Mouse (Mus musculus): ENCODE data around the gene D430019H16Rik. TPM values are rescaled to one million over a fixed set of nuclear protein-coding genes. Genes with fewer than 3 reads are reported as not detected.

Gene D430019H16Rik
- polyA plus RNA-seq (2012; ENCODE audit: low replicate concordance) = 0.13 and 0.23 TPM in 2 replicates

GRCm38 (mm10) chr12:105453670-105454257, at the start of gene D430019H16Rik:
Gene D430019H16Rik, plus strand, starts transcription at chr12:105453856.

Other genes with a start within 250 kb of the D430019H16Rik start
- not detected in 2 replicates for gene Tcl1, start 231.1 kb upstream of the D430019H16Rik start, polyA plus RNA-seq (2012; ENCODE audit: low replicate concordance)
- not detected in 2 replicates for gene Tunar, start 120.0 kb upstream of the D430019H16Rik start, polyA plus RNA-seq (2012; ENCODE audit: low replicate concordance)
- gene Bdkrb2, start 109.4 kb downstream of the D430019H16Rik start, polyA plus RNA-seq (2012; ENCODE audit: low replicate concordance) = 0.08 TPM in 1 of 2 replicates, not detected in the other
- not detected in 2 replicates for gene Bdkrb1, start 149.2 kb downstream of the D430019H16Rik start, polyA plus RNA-seq (2012; ENCODE audit: low replicate concordance)
- 1.4 and 2.5 TPM in 2 replicates for gene Gskip, start 231.0 kb downstream of the D430019H16Rik start, polyA plus RNA-seq (2012; ENCODE audit: low replicate concordance)
- gene Atg2b, start 231.4 kb downstream of the D430019H16Rik start, polyA plus RNA-seq (2012; ENCODE audit: low replicate concordance) = 11.3 and 18.0 TPM in 2 replicates